Mouse (Mus musculus): ENCODE data around the gene Gse1.

DNA sequence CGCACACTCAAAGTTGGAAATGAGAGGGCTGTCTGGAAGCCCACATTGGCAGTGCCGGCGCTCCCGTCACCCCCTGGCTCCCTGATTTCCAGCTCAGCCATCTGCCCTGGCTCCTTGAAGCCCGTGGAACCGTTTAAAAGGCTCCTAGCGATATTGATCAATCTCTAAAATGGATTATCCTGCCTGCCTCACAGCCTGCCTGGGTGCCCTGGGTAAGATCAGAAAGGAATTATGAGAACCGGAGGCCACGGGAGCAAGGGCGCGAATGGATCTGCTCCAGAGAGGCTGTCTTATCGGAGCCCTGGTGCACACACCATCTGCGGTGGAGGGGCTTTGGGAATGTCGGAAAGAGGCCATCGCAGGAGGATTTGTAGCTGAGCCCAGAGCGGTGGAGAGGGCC lies 244.0 kb downstream of the Gse1 start:
- TF ChIP-seq CEBPB (IDR thresholded peaks at IDR 0.05; ENCODE audit: insufficient read depth, poor library complexity, severe bottlenecking) (no peak), MAX (IDR thresholded peaks at IDR 0.05; ENCODE audit: low read depth) (no peak), POLR2A (IDR thresholded peaks at IDR 0.05; ENCODE audit: insufficient read length, low read depth) (no peak), MYOG (IDR thresholded peaks at IDR 0.05; ENCODE audit: control insufficient read depth in 1 of 3, insufficient read depth in 1 of 3, insufficient read length in 2 of 3, low read depth in 2 of 3) (no peak), USF1 (IDR thresholded peaks at IDR 0.05; ENCODE audit: low read depth) (no peak), TCF12 (IDR thresholded peaks at IDR 0.05; ENCODE audit: insufficient read depth, poor library complexity, severe bottlenecking) (no peak), REST (IDR thresholded peaks at IDR 0.05; ENCODE audit: insufficient read depth, insufficient read length) (no peak), MYOD1 (IDR thresholded peaks at IDR 0.05; ENCODE audit: control insufficient read depth in 1 of 3, insufficient read length in 2 of 3, low read depth in 2 of 3) (no peak), POLR2AphosphoS2 (IDR thresholded peaks at IDR 0.05; ENCODE audit: insufficient read length, low read depth) (no peak)

Measured in myocyte (in vitro differentiated cells).